Mouse (Mus musculus): ENCODE measurements at regions not wholly inside any gene's neighbourhood (a gene's known extent, or its start where the extent isn't known, plus 50 kb on each side); places are given as distances from the start of the nearest gene placed in this dataset.

DNA sequence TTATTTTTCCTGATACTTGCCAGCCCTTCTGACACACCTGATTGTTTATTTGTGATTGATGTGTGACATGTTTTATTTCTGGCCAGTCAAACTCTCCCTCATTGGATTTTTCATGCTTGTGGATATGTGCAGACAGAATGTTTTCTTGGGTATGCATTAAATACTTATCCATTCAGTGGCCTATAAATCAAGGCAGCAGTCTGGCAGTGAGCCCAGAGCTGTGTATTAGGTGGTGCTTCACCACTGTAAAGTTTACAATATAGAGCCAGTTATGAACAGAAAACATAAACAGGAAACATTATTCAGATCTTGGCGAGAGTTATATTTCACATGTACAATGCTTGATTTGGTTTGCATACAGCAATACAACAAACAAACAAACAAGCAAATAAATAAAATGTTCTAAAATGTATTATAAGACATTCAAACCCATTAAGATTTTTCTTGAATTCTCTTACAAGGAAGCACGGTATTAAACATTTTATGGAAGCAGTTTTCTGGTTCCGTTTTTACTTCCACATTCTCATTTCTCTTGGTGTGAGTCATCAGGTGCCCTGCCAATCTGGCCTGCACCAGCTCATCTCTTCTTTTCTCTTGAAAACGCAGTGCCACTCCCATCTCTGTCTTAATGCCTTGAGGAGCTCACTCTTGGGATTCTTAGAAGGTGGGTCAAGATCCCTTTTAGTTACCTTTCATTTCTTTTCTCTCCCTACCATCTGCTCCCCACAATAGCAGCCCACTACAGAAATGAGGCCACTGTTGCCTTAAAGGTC is 322.4 kb upstream of the B430305J03Rik start:
- H3K9ac ChIP-seq (ENCODE audit: control insufficient read depth, low read depth, low read length, poor library complexity, severe bottlenecking): no peak overlapping the region
- H3K9me3 ChIP-seq (replicated peaks; ENCODE audit: insufficient read depth, low read length): no peaks in the 10 kb centered on the region
- TF ChIP-seq GABPA (IDR thresholded peaks at IDR 0.05; ENCODE audit: low read depth, low read length) (no peak), SMC3 (IDR thresholded peaks at IDR 0.05; ENCODE audit: low read depth, low read length) (no peak), NELFE (IDR thresholded peaks at IDR 0.05; ENCODE audit: low read depth, low read length) (no peak), RAD21 (IDR thresholded peaks at IDR 0.05; ENCODE audit: low read depth, low read length) (no peak), TBP (IDR thresholded peaks at IDR 0.05; ENCODE audit: low read depth, low read length) (no peak), ZKSCAN1 (IDR thresholded peaks at IDR 0.05; ENCODE audit: low read depth, low read length) (no peak), UBTF (IDR thresholded peaks at IDR 0.05; ENCODE audit: borderline replicate concordance, insufficient read depth, low read depth, low read length) (no peak), CHD2 (IDR thresholded peaks at IDR 0.05; ENCODE audit: low read length) (no peak), MYC (IDR thresholded peaks at IDR 0.05; ENCODE audit: low read depth, low read length) (no peak), CTCF (IDR thresholded peaks at IDR 0.05 in 2 of 3, conservative IDR thresholded peaks at IDR 0.05 in 1 of 3; ENCODE audit: control insufficient read depth in 1 of 3, insufficient read depth in 1 of 3, low read depth in 2 of 3, low read length in 3 of 3, poor library complexity in 1 of 3, severe bottlenecking in 1 of 3) (no peak), JUND (IDR thresholded peaks at IDR 0.05; ENCODE audit: low read depth, low read length) (no peak), POLR2AphosphoS2 (IDR thresholded peaks at IDR 0.05; ENCODE audit: low read length) (no peak), SIN3A (IDR thresholded peaks at IDR 0.05; ENCODE audit: low read length) (no peak), MAFK (IDR thresholded peaks at IDR 0.05; ENCODE audit: borderline replicate concordance, low read depth, low read length) (no peak), TCF12 (IDR thresholded peaks at IDR 0.05; ENCODE audit: low read depth, low read length) (no peak), BHLHE40 (IDR thresholded peaks at IDR 0.05; ENCODE audit: borderline replicate concordance, low read depth, low read length) (no peak), USF1 (IDR thresholded peaks at IDR 0.05; ENCODE audit: low read depth, low read length) (no peak), MAX (IDR thresholded peaks at IDR 0.05; ENCODE audit: low read length) (no peak), POLR2A (IDR thresholded peaks at IDR 0.05; ENCODE audit: control insufficient read depth in 1 of 2, insufficient read depth in 1 of 2, low read depth in 1 of 2, low read length in 2 of 2, poor library complexity in 1 of 2) (no peak), NRF1 (IDR thresholded peaks at IDR 0.05; ENCODE audit: insufficient read depth, low read depth, low read length, poor library complexity, severe bottlenecking) (no peak)
- H3K36me3 ChIP-seq (ENCODE audit: control insufficient read depth in 1 of 2, insufficient read depth in 2 of 2, low read length in 2 of 2): no peaks in the 10 kb centered on the region
- no peak overlapping the region for H3K4me3 ChIP-seq (ENCODE audit: control insufficient read depth in 1 of 2, insufficient read depth in 1 of 2, low read depth in 2 of 2, low read length in 2 of 2)
- H3K27me3 ChIP-seq (ENCODE audit: control insufficient read depth in 1 of 2, insufficient read depth in 2 of 2, low read length in 2 of 2): no peaks in the 10 kb centered on the region
- no peak overlapping the region for H3K27ac ChIP-seq (ENCODE audit: control insufficient read depth, low read depth, low read length)
- peak; percentile 19 for DNase-seq (ENCODE audit: low read depth, low spot score)
- H3K4me1 ChIP-seq (ENCODE audit: control insufficient read depth in 1 of 2, insufficient read depth in 2 of 2, low read length in 2 of 2): no peaks in the 10 kb centered on the region
- no peaks in the 10 kb centered on the region for H3K79me2 ChIP-seq (ENCODE audit: control insufficient read depth, insufficient read depth, low read length, poor library complexity)

DNA sequence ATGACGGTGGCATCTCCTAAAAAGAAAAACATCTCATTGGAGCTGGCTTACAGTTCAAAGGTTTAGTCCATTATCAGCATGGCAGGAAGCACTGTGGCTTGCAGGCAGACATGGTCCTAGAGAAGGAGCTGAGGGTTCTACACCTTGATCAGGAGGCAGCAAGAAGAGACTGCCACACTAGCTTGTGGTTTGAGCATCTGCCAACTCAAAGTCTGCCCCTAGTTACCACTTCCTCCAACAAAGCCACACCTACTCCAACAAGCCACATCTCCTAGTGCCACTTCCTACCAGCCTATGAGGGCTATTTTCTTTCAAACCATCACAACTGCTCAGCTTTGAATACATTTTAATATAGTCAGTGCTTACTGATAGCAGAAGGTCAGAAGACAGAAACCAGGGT is 305.1 kb upstream of the B430305J03Rik start:
- DNase-seq (ENCODE audit: low read depth, low spot score): peak; percentile 46
- Histone ChIP-seq H3K79me2 (ENCODE audit: control insufficient read depth, insufficient read depth, low read length, poor library complexity) (no peaks in the 10 kb centered on the region), H3K4me3 (ENCODE audit: control insufficient read depth in 1 of 2, insufficient read depth in 1 of 2, low read depth in 2 of 2, low read length in 2 of 2) (no peak overlapping the region), H3K27me3 (ENCODE audit: control insufficient read depth in 1 of 2, insufficient read depth in 2 of 2, low read length in 2 of 2) (no peaks in the 10 kb centered on the region), H3K27ac (ENCODE audit: control insufficient read depth, low read depth, low read length) (no peak overlapping the region), H3K9me3 (replicated peaks; ENCODE audit: insufficient read depth, low read length) (no peaks in the 10 kb centered on the region), H3K4me1 (ENCODE audit: control insufficient read depth in 1 of 2, insufficient read depth in 2 of 2, low read length in 2 of 2) (no peaks in the 10 kb centered on the region), H3K36me3 (ENCODE audit: control insufficient read depth in 1 of 2, insufficient read depth in 2 of 2, low read length in 2 of 2) (no peaks in the 10 kb centered on the region), H3K9ac (ENCODE audit: control insufficient read depth, low read depth, low read length, poor library complexity, severe bottlenecking) (no peak overlapping the region)
- TF ChIP-seq ELF1 (IDR thresholded peaks at IDR 0.05; ENCODE audit: low read depth, low read length) (no peak), GATA1 (IDR thresholded peaks at IDR 0.05; ENCODE audit: low read depth, low read length) (no peak), SMC3 (IDR thresholded peaks at IDR 0.05; ENCODE audit: low read depth, low read length) (no peak), MAZ (IDR thresholded peaks at IDR 0.05; ENCODE audit: low read depth, low read length) (no peak), CHD2 (IDR thresholded peaks at IDR 0.05; ENCODE audit: low read length) (no peak), JUND (IDR thresholded peaks at IDR 0.05; ENCODE audit: low read depth, low read length) (no peak), KAT2A (conservative IDR thresholded peaks at IDR 0.05; ENCODE audit: low read depth, low read length) (no peak), MYC (IDR thresholded peaks at IDR 0.05; ENCODE audit: low read depth, low read length) (no peak), ETS1 (IDR thresholded peaks at IDR 0.05; ENCODE audit: low read depth, low read length) (no peak), MYB (IDR thresholded peaks at IDR 0.05; ENCODE audit: low read depth, low read length) (no peak), MAX (IDR thresholded peaks at IDR 0.05; ENCODE audit: low read length) (no peak), SIN3A (IDR thresholded peaks at IDR 0.05; ENCODE audit: low read length) (no peak), EP300 (IDR thresholded peaks at IDR 0.05; ENCODE audit: low read depth in 1 of 2, low read length in 2 of 2) (no peak), MAFK (IDR thresholded peaks at IDR 0.05; ENCODE audit: borderline replicate concordance, low read depth, low read length) (no peak), USF2 (IDR thresholded peaks at IDR 0.05; ENCODE audit: borderline replicate concordance in 1 of 2, insufficient read depth in 1 of 2, low read depth in 1 of 2, low read length in 2 of 2) (no peak), ZKSCAN1 (IDR thresholded peaks at IDR 0.05; ENCODE audit: low read depth, low read length) (no peak), ZNF384 (IDR thresholded peaks at IDR 0.05; ENCODE audit: low read depth, low read length) (no peak)

All from MEL (cell line).